Mouse (Mus musculus) kidney, postnatal 10 days (tissue): Measurements from ENCODE around the gene Mmd.
A peak's percentile ranks its signal among the peaks of the same experiment; 100 is the strongest.

ENCODE experiments used
- DNase-seq: peaks from one replicate; pipeline ENCODE4 v3.0.0; 2021; ENCODE audit warnings: mixed read lengths

Mmd gene

GRCm38 (mm10) chr11:90249025-90249650 lies at the start of gene Mmd:
Mmd (plus strand) TSS chr11:90249456.
- peak; percentile 98 for DNase-seq

- DNase-seq: no peak
Measured at GRCm38 (mm10) chr11:90200826-90201225, 48.4 kb upstream of the Mmd start.

DNA sequence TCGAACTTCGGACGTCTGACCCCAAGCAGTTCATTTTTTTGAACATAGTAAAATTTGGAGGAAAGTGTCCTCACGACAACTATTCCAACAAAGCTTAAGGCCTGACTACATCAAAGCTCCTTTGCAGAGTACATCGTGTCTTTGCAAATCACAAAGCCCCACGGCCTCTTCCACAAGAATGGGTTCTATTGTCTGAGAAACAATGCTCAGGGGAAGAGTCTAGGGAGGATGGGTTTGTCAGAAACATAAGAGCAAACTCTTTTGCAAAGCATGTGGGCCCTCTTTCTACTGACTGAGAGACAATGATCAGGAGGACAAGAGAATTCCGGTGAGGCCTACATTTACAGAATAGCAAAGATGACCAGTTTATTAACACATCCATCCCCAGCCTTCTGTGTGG lies 35.0 kb upstream of the Mmd start:
- DNase-seq: no peak

DNA sequence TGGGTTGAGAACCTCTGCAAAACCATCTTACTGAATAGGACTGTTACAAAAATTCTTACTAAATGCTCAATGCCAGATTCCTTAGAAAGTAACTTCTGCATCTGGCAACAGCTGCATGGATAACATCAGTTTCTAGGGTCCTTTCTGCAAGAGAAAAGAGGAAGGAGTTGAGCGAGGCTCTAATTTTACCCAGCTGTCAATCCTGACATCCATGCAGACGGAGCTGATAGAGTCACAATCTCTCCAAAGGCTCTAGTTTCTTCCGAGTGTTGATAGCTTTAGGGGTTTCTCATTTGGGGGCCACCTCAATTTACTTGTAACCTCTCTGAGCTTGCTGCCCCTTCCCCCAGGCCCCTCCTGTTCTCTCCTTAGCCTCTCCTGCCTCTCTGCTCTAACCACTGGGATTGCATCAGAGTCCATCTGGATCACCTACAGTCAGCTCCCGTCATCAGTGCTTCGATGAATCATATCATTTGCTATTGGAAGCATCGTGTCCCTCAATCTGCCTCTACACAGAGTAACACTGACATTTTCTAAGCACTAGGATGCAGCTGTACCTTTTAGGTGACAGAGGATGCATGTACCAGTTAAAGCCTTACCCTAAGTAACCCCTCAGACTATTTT lies 29.1 kb upstream of the Mmd start:
- no peak for DNase-seq

DNA sequence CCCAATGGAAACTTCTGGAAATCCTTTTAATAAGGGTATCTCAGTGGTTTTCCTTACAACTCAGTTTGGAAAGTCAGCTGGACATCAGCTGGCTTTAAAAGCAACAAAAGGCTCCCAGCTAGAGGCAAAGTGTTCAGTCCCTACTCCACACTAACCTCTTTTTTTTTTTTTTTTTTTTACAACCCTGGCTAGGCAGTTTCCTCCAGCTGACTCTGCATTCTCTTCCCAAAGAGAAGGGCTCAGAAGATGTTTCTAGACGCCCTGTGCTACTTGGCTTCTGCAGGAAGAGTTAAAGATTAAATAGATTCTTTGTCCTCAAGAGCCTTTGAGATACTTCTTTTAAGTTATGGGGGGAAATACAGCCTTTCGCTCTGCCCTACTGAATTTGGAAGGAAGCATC lies 28.5 kb upstream of the Mmd start:
- DNase-seq: no peak

DNA sequence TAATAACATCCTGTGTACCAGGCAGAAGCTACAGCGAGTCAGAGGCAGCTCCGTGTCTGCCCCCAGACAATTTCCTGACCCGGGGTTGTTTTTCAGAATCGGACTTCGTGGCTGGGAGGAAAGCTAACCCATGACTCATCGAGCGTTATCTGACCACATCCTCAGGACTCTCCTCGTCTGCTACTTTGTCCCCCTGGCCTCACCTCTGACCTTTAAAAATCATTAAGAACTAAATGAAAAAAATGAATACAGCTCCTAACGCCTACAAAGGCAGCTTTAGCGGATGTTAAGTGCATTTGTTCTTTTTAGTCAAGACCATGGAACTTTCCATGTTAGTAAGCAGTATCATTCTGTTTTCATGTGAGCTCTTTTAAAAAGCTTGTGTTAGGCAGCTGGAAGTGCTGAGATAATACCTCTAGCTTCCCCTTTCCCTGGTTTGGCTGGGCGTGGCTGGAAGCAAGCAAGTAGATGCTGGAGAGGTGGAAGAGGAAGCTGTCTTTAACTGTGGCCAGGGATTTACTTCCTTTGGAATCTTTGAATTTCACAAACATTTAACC lies 24.3 kb upstream of the Mmd start:
- DNase-seq: peak; percentile 48

DNA sequence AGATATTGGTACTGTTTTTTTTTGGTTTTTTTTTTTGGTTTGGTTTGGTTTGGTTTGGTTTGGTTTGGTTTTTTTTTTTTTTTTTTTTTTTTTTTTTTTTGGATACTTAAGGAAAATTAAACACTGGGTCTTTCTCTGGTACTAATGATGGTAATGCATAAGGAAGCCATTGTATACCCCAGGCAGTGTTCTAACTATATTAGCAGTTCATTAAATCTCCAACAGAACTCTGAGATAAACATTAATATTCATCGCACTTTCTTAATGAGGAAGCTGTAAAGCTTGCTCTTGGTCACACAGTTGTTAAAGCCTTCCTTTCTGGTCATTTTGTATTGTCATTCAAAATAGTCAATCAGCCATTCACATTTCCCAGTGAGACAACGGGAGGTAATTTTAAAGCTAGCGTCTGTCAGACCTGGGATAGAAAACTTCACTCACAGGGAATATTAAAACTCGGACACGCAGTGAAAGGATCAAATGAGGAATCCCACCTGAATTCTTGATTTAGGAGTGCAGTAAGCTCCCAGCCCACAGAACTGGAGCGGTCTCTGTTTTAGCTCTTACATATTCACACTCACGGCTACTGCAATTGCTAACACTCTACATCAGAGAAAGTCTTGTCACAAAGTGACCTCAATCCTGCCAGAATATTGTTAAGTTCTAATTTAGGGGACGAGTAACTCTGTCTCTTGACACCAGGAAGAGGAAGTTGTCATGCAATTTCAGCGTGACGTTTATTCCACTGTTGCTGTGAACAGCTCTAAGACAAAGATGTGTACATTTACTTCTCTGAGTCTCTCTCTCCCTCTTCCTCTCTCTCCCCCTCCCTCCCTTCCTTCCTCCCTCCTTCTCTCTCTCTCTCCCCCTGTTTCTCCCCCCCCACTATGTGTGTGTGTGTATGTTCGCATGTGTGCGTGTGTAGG lies 22.0 kb upstream of the Mmd start:
- no peak for DNase-seq

DNA sequence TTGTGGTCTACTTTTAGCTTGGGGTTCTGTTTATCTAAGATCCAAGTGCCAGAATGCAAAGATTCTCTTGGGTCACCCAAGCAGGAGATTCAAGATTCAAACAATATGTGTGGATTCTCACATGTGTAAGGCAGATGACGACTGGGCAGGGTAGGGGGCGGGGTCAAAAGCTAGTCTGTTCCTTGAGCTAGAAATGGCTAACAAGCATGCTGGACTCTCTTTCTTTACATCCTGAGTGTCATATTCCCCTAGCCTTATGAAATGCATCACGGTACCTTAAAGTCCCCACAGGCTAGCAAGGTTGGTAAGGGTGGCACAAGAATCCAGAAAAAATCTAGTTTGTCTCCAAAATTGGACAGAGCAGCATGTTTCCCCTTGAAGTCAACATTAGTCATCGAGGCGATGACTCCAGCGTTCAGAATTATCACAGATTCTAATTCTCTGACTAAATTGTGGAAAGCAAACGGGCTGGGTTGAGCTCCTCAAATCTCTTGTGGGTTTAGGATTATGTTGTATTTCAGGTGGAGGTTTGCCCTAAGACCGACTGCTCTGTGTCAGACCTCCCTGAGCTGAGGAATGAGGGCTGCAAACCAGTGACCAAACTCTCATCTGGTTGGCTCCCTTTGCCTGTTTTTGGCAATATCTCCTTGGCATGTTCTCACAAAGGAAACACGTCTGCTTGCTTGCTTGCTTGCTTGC lies 20.9 kb upstream of the Mmd start:
- no peak for DNase-seq

GRCm38 (mm10) chr11:90229800-90230199 lies 19.5 kb upstream of the Mmd start:
- no peak for DNase-seq

DNA sequence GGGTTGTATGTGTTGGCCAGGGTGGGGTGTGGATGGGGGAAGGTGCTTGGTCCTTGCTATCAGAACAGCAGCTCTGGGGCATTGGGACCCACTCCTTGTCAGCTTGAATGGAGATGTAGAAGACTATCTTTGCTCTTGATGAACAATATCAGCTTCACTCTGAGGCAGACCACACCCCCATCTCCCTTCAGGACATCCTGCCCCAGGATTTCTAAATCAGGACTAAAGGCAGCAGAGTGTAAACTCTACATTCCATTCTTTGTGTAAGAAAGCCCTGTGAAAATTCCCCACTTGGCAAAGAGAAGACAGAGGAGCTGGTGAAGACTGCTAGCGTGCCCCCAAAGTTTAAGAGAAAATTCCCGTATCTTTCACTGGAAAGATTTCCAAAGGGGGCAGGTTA lies 18.6 kb upstream of the Mmd start:
- peak; percentile 39 for DNase-seq

GRCm38 (mm10) chr11:90231631-90232030 lies 17.6 kb upstream of the Mmd start:
- DNase-seq: no peak

GRCm38 (mm10) chr11:90232685-90233084 lies 16.6 kb upstream of the Mmd start:
- peak; percentile 41 for DNase-seq

DNA sequence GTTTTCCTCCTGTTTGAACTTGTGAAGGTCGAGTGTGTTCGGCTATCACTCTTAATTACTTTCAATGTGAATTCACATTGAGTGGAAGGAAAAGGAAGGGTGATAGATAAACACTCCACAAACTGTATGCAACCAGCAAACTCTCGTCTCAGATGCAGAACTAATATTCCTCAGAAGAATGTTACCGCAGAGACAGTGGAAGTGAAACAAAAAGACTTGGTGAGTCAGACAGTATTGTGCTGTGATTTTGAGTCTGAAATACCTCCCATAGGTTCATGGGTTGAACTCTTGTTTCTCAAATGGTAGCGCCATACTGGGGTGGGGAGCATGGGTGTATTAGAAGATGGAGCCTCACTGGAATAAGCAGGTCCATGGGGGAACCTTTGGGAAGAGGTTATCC lies 14.0 kb upstream of the Mmd start:
- no peak for DNase-seq

- no peak for DNase-seq
Measured at GRCm38 (mm10) chr11:90237616-90238015, 11.6 kb upstream of the Mmd start.

DNA sequence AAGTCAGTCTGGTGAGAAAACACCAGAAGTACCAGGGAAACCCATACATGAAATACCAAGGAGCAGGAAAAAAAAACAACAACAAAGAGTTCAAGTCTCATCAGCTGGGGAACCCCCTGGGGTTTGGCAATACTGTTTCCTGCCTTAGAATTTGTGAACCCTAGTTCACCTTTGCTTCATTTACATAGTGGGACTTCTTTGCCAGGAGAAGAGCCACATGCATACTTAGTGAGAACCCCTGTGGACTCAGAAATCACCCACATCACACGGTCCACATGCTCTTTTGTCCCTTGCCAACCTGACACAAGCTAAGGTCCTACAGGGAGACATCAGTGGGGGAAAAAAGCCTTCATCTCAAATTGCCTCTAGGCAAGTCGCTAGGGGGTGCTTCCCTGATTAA lies 10.6 kb upstream of the Mmd start:
- no peak for DNase-seq

GRCm38 (mm10) chr11:90240652-90241330 lies 8.5 kb upstream of the Mmd start:
- no peak for DNase-seq

GRCm38 (mm10) chr11:90241874-90242273 lies 7.4 kb upstream of the Mmd start:
- no peak for DNase-seq

GRCm38 (mm10) chr11:90243300-90243699 lies 6.0 kb upstream of the Mmd start:
- DNase-seq: no peak

DNA sequence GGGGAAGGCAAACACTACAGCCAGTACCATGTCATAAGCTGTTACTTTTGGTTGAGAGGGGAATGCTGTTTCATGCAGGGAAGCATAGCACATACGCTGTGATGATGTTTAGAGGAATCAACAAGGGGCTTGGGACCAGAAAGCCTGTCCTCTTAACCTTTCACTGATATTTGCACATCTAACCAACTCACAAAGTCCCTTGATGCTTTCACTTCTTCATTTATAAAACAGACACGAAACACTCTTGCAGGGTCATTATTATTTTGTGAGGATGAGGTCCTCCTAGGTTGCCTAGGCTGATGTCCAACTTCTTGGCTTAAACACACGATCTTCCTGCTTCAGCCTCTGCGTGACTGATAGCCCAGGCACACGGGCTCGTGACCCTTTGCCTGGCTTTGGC lies 3.6 kb upstream of the Mmd start:
- DNase-seq: no peak

DNA sequence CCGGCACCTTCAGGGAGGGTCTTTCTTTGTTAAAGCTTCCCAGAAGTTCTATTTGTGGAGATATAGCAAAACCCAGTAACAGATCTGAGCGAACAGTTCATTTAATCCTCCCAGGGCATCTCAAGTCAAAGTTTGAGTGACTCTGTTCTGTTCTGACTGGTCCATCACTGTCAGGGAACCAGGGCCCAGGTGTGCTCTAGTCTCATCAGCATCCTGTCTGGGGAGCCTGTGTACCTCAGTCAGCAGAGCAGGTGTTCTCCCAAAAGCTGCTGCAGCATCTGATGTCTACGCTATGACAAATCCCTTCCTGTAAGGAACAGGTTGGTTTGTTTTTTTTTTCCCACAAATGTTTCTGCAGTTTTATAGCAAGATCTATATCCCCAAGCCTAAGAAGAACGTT lies 2.6 kb upstream of the Mmd start:
- no peak for DNase-seq

GRCm38 (mm10) chr11:90247793-90248192 lies 1.5 kb upstream of the Mmd start:
- no peak for DNase-seq

DNA sequence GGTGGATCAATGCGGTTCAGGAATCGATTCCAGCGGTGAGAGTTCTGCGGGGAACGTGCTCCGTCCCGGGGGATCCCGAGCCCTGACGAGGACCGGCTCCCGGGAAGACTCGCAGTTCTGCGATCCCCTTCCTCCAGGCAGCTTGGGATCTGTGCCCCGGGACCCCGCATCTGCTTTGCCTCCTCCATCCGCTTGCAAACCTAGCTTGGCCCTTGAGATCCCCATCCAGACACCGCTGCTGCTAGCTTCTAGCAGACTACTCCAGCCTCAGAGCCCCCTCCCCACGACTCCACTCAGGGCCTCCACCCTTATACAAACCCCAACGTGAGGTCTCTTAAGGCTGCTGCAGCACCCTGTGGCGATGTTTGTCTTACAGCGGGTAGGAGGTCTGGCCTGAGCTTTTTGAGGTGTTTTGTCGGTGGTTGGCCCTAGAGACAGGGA lies 465 bp downstream of the Mmd start:
- DNase-seq: no peak
